Mouse (Mus musculus): Measurements from ENCODE around the gene Epb41l1.

- no peak for TF ChIP-seq CTCF (IDR thresholded peaks at IDR 0.05; ENCODE audit: low read depth, low read length)
- TF ChIP-seq GATA1 (IDR thresholded peaks at IDR 0.05; ENCODE audit: borderline replicate concordance, low read length): no peak
Observed at GRCm38 (mm10) chr2:156518306-156518705, 97.6 kb downstream of the Epb41l1 start.
